Mouse (Mus musculus): ENCODE data around the gene Cd151. TPM values are rescaled to one million over a fixed set of nuclear protein-coding genes. Genes with fewer than 3 reads are reported as not detected.

Gene Cd151
- total and polyA plus RNA-seq, 2 experiments from 2014 or later, result 16.1 to 79.4 TPM

DNA sequence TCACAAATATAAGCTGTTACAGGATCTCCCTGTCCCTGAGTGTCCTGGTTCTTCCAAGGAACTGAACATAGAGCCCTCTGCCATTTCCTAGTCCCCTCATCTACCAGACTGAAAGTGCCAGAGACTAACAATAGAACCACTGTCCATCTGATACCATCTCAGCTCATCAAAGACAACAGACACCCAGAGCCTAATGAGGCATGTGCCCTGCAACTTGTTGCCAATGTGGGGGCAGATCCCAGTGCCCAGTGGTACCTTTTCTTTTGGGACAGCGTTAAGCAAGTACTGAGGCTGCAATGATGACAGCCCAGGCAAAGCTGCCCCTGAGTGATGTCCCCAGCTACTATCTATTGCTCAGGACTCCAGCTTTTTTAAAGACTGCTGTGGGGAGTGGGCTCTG is 19.0 kb downstream of the Cd151 start:
- ATAC-seq (no peak), DNase-seq (ENCODE audit: low spot score) (no peak)
- Histone ChIP-seq H3K4me2 (ENCODE audit: low read depth, low read length) (no peak overlapping the region), H3K36me3 (ENCODE audit: insufficient read depth, low read length) (no peaks in the 10 kb centered on the region), H3K4me1 (ENCODE audit: insufficient read depth, low read length) (peaks cover 9% of the 10 kb centered on the region), H3K9ac (replicated peaks; ENCODE audit: low read length) (no peak overlapping the region), H3K27me3 (ENCODE audit: insufficient read depth, low read length) (no peaks in the 10 kb centered on the region), H3K4me3 (ENCODE audit: low read length) (no peak overlapping the region), H3K27ac (no peak overlapping the region), H3K9me3 (ENCODE audit: low read length) (no peaks in the 10 kb centered on the region)
- 73% methylated on average over 1 of the region's 1 CpGs for WGBS
- no peak for TF ChIP-seq CTCF (IDR thresholded peaks at IDR 0.05; ENCODE audit: low read depth)

DNA sequence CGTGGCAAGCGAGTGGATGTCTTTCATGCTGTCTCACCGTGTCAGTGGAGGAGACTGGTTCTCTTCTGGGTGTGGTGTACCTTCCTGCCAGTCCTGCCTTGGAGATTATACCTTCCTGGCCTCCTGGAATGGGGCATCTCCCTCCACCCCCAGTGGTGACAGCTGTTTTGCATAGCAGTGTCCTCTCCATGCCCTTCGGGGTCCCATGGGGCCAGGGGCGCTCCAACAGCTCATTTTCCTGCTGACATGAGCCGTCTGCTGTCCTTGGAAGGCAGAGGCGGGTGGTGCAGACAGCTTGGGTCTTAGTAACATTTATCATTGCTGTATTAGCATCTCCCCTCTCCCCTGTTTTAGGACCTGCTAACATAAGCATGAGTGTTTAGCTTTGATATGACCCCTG is 19.9 kb downstream of the Cd151 start:
- Histone ChIP-seq H3K4me3 (ENCODE audit: low read length) (no peak overlapping the region), H3K27me3 (ENCODE audit: insufficient read depth, low read length) (no peaks in the 10 kb centered on the region), H3K4me2 (ENCODE audit: low read depth, low read length) (no peak overlapping the region), H3K27ac (no peak overlapping the region), H3K36me3 (ENCODE audit: insufficient read depth, low read length) (peaks cover under 1% of the 10 kb centered on the region), H3K4me1 (ENCODE audit: insufficient read depth, low read length) (peaks cover 9% of the 10 kb centered on the region), H3K9me3 (ENCODE audit: low read length) (no peaks in the 10 kb centered on the region), H3K9ac (replicated peaks; ENCODE audit: low read length) (no peak overlapping the region)
- 64% methylated on average over 7 of the region's 7 CpGs for WGBS
- DNase-seq (ENCODE audit: low spot score) (no peak), ATAC-seq (no peak)
- no peak for TF ChIP-seq CTCF (IDR thresholded peaks at IDR 0.05; ENCODE audit: low read depth)

- TF ChIP-seq CTCF (IDR thresholded peaks at IDR 0.05; ENCODE audit: low read depth), result peak; percentile 36
- Histone ChIP-seq H3K4me2 (ENCODE audit: low read depth, low read length) (no peak overlapping the region), H3K27me3 (ENCODE audit: insufficient read depth, low read length) (no peaks in the 10 kb centered on the region), H3K9me3 (ENCODE audit: low read length) (no peaks in the 10 kb centered on the region), H3K9ac (replicated peaks; ENCODE audit: low read length) (no peak overlapping the region), H3K27ac (no peak overlapping the region), H3K4me1 (ENCODE audit: insufficient read depth, low read length) (no peaks in the 10 kb centered on the region), H3K4me3 (ENCODE audit: low read length) (no peak overlapping the region), H3K36me3 (ENCODE audit: insufficient read depth, low read length) (peaks cover 10% of the 10 kb centered on the region)
- 82% methylated on average over 2 of the region's 2 CpGs for WGBS
- ATAC-seq (no peak), DNase-seq (ENCODE audit: low spot score) (no peak)
Observed at GRCm38 (mm10) chr7:141491151-141491550, 24.0 kb downstream of the Cd151 start.

DNA sequence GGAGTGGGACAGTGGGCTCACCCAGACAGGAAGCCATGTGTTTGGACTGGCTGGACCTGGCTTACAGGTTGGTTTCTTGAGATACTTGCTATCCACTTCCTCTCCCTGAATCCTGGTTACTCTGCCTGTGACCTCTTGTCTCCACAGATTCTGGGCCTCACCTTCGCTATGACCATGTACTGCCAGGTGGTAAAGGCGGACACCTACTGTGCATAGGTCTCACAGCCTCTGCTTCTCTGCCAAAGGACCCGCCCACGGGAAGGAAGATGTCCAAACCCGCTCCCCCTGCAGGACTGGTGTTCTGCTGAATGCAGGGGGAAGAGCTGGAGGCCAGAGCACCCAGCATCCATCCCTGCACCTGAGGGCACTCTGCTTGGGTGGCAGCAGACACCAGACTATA is 25.5 kb downstream of the Cd151 start:
- no peak overlapping the region for H3K27ac ChIP-seq
- no peak overlapping the region for H3K4me3 ChIP-seq (ENCODE audit: low read length)
- no peaks in the 10 kb centered on the region for H3K27me3 ChIP-seq (ENCODE audit: insufficient read depth, low read length)
- H3K4me1 ChIP-seq (ENCODE audit: insufficient read depth, low read length), result no peaks in the 10 kb centered on the region
- H3K4me2 ChIP-seq (ENCODE audit: low read depth, low read length), result no peak overlapping the region
- 88% methylated on average over 5 of the region's 5 CpGs for WGBS
- DNase-seq (ENCODE audit: low spot score) (no peak), ATAC-seq (no peak)
- H3K36me3 ChIP-seq (ENCODE audit: insufficient read depth, low read length), result peaks cover 10% of the 10 kb centered on the region
- H3K9me3 ChIP-seq (ENCODE audit: low read length), result no peaks in the 10 kb centered on the region
- no peak for TF ChIP-seq CTCF (IDR thresholded peaks at IDR 0.05; ENCODE audit: low read depth)
- H3K9ac ChIP-seq (replicated peaks; ENCODE audit: low read length), result no peak overlapping the region

- H3K27me3 ChIP-seq (ENCODE audit: insufficient read depth, low read length), result no peaks in the 10 kb centered on the region
- no peak overlapping the region for H3K4me2 ChIP-seq (ENCODE audit: low read depth, low read length)
- ATAC-seq (no peak), DNase-seq (ENCODE audit: low spot score) (no peak)
- no peak overlapping the region for H3K4me3 ChIP-seq (ENCODE audit: low read length)
- peaks cover 10% of the 10 kb centered on the region for H3K36me3 ChIP-seq (ENCODE audit: insufficient read depth, low read length)
- no peaks in the 10 kb centered on the region for H3K9me3 ChIP-seq (ENCODE audit: low read length)
- no peak for TF ChIP-seq CTCF (IDR thresholded peaks at IDR 0.05; ENCODE audit: low read depth)
- no peak overlapping the region for H3K27ac ChIP-seq
- 72% methylated on average over 1 of the region's 1 CpGs for WGBS
- no peaks in the 10 kb centered on the region for H3K4me1 ChIP-seq (ENCODE audit: insufficient read depth, low read length)
- H3K9ac ChIP-seq (replicated peaks; ENCODE audit: low read length), result no peak overlapping the region
Observed at GRCm38 (mm10) chr7:141493729-141494128, 26.5 kb downstream of the Cd151 start.

GRCm38 (mm10) chr7:141495379-141495778 is 28.2 kb downstream of the Cd151 start:
- Histone ChIP-seq H3K4me2 (ENCODE audit: low read depth, low read length) (no peak overlapping the region), H3K9ac (replicated peaks; ENCODE audit: low read length) (no peak overlapping the region), H3K4me1 (ENCODE audit: insufficient read depth, low read length) (no peaks in the 10 kb centered on the region), H3K27ac (no peak overlapping the region), H3K4me3 (ENCODE audit: low read length) (no peak overlapping the region), H3K36me3 (ENCODE audit: insufficient read depth, low read length) (peaks cover 16% of the 10 kb centered on the region), H3K27me3 (ENCODE audit: insufficient read depth, low read length) (no peaks in the 10 kb centered on the region), H3K9me3 (ENCODE audit: low read length) (no peaks in the 10 kb centered on the region)
- no peak for DNase-seq (ENCODE audit: low spot score)
- 81% methylated on average over 2 of the region's 2 CpGs for WGBS
- no peak for TF ChIP-seq CTCF (IDR thresholded peaks at IDR 0.05; ENCODE audit: low read depth)
- no peak for ATAC-seq

GRCm38 (mm10) chr7:141495940-141496339 is 28.7 kb downstream of the Cd151 start:
- WGBS, result 75% methylated on average over 4 of the region's 4 CpGs
- Histone ChIP-seq H3K9ac (replicated peaks; ENCODE audit: low read length) (no peak overlapping the region), H3K4me1 (ENCODE audit: insufficient read depth, low read length) (no peaks in the 10 kb centered on the region), H3K27ac (no peak overlapping the region), H3K27me3 (ENCODE audit: insufficient read depth, low read length) (no peaks in the 10 kb centered on the region), H3K4me3 (ENCODE audit: low read length) (no peak overlapping the region), H3K36me3 (ENCODE audit: insufficient read depth, low read length) (peaks cover 16% of the 10 kb centered on the region), H3K4me2 (ENCODE audit: low read depth, low read length) (no peak overlapping the region), H3K9me3 (ENCODE audit: low read length) (no peaks in the 10 kb centered on the region)
- DNase-seq (ENCODE audit: low spot score) (no peak), ATAC-seq (no peak)
- no peak for TF ChIP-seq CTCF (IDR thresholded peaks at IDR 0.05; ENCODE audit: low read depth)
